Mouse (Mus musculus) liver, adult 2 months (tissue): ENCODE results near the gene Slc3a2.

Source experiments
- CTCF ChIP-seq: fragments of 200-500 bp; IDR thresholded peaks from 2 replicates; pipeline ENCODE4 v1.5.1; 2011; ENCODE audit warnings: low read depth, low read length, control low read depth
- POLR2A ChIP-seq: fragments of 200-500 bp; IDR thresholded peaks from 2 replicates; pipeline ENCODE4 v1.6.1; 2011; ENCODE audit warnings: low read length, control low read depth; ENCODE audit not compliant: insufficient read depth; ENCODE audit errors: extremely low read depth

DNA sequence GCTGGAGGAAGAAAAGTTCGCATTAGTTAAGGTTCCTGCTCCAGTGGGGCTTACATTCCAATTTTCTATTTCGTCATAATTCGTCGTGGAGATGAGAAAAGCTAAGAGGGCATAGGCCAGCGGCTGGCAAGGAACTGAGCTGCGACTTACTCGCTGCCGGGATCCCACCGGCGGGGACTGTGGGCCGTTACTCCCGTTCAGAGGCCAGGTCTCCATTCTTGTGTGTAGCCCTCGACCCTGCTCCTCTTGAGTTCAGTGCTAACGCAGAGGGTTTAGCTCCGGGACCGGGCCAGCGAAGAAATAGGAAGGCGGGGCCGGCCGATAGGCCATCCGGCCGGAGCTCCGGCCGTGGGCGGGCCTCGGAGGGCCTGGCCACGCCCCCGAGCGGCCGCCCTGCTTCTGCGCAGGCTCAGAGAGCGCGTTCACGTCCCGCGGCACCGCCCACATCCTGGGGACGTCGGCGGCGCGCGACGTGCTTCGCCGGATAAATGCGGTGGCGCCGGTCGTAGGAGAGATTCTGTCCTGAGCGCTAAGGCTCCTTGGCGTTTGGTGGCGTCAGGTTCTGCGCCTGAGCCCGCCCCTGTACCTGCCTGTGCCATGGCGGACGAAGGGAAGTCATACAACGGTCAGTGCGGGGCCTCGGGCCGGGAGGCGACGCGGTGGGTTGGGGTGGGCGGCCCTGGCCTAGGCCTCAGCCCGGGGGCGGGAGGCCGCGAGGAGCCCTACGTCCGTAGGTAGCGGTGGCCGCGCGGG lies 33.6 kb upstream of the Slc3a2 start, which contains the start of gene Nxf1:
- TF ChIP-seq CTCF (no peak), POLR2A (peak; percentile 84)
